8 mouse cellular contexts compared by ENCODE assay signal in the genomic region with DNA sequence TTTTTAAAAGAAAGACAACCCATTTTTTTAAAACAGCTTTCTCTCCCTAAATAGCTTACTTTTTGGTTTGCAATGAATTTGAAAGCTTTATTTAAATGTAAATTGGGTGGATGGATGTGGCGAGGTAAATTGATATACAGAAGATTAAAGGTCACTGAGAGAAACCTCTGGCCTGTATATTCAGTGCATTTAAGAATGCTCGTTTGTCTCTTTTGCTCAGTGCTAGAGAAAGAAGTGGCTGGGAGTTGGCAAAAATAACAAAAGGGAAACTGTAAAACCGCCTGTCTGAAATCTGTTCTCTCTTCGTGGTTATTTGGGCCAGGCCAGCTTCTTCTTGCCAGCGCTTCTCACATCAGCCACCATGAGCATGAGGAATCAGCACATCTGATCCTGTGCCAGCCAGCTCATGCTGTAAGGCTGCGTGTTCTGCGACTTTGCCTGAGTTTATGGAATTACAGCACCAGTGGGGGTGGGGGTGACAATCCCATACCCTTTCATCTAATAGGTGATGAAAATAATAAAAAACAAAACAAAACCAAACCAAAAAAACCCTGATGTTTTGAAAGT.
A peak's percentile ranks its signal among the peaks of the same experiment; 100 is the strongest.
DNase-seq lines count a peak whose midpoint lies in the region; ATAC-seq and TF ChIP-seq lines count a peak whose summit lies in the region.

No protein-coding gene starts in this region.

- H3K4me1 ChIP-seq in kidney, adult 2 months (ENCODE audit: control insufficient read depth, insufficient read depth, low read length) = no peaks in the 10 kb centered on the region
- H3K4me1 ChIP-seq in midbrain, embryonic 16.5 days (ENCODE audit: control insufficient read depth, insufficient read depth, low read length) = peaks cover 4% of the 10 kb centered on the region; the same call in 1 of the 2 replicates

- H3K9me3 ChIP-seq in midbrain, embryonic 16.5 days (replicated peaks; ENCODE audit: control insufficient read depth, low read length, poor library complexity, severe bottlenecking) = no peaks in the 10 kb centered on the region

- no peak overlapping the region for H3K9ac ChIP-seq in midbrain, embryonic 16.5 days (ENCODE audit: low read depth, low read length)

- WGBS in kidney, adult 2 months = 51% methylated on average over 7 of the region's 7 CpGs
- WGBS in midbrain, embryonic 16.5 days = 24% methylated on average over 7 of the region's 7 CpGs

- no peak overlapping the region for H3K27ac ChIP-seq in kidney, adult 2 months (ENCODE audit: insufficient read depth, low read depth, low read length)
- H3K27ac ChIP-seq in midbrain, embryonic 16.5 days (ENCODE audit: low read length) = 0 out of 2 replicates have a peak overlapping the region, but pooled peaks have one; percentile 8

- DNase-seq in kidney, adult 2 months = peak; percentile 30
- DNase-seq in kidney, adult 11 months = no peak
- peak; percentile 59 to 67 for DNase-seq in adrenal gland, postnatal 36 days
- DNase-seq in gastrocnemius, adult 18-20 months (ENCODE audit: low spot score) = peak; percentile 32
- DNase-seq in layer of hippocampus, postnatal 14 days (ENCODE audit: low spot score in 2 of 2) = peak; percentile 47 to 78

- no peak for TF ChIP-seq POLR2A in kidney, adult 2 months (IDR thresholded peaks at IDR 0.05; ENCODE audit: low read depth, low read length)

- H3K4me2 ChIP-seq in midbrain, embryonic 16.5 days (ENCODE audit: low read length) = no peak overlapping the region

- no peaks in the 10 kb centered on the region for H3K27me3 ChIP-seq in kidney, adult 2 months (replicated peaks; ENCODE audit: control insufficient read depth, insufficient read depth, low read length)
- H3K27me3 ChIP-seq in midbrain, embryonic 16.5 days (ENCODE audit: control insufficient read depth, insufficient read depth, low read depth, low read length) = no peaks in the 10 kb centered on the region

- no peak overlapping the region for H3K4me3 ChIP-seq in kidney, adult 2 months (ENCODE audit: insufficient read depth, low read depth, low read length)
- no peak overlapping the region for H3K4me3 ChIP-seq in midbrain, embryonic 16.5 days (ENCODE audit: low read depth, low read length)

- peak; percentile 76; the same call in 1 of the 2 replicates for ATAC-seq in midbrain, embryonic 16.5 days
- no peak for ATAC-seq in erythroblast, adult 5-6 weeks (replicated peaks; ENCODE audit: low FRiP score, poor library complexity, severe bottlenecking)
- ATAC-seq in monocyte, adult 5-6 weeks (replicated peaks; ENCODE audit: insufficient number of reproducible peaks, low FRiP score, low TSS enrichment, poor library complexity, severe bottlenecking) = no peak

- TF ChIP-seq CTCF in kidney, adult 2 months (conservative IDR thresholded peaks at IDR 0.05; ENCODE audit: insufficient read depth, insufficient read length, low read depth, low read length) = no peak

- no peaks in the 10 kb centered on the region for H3K36me3 ChIP-seq in kidney, adult 2 months (ENCODE audit: control insufficient read depth, insufficient read depth, low read length)
- H3K36me3 ChIP-seq in midbrain, embryonic 16.5 days (ENCODE audit: control insufficient read depth, insufficient read depth, low read length) = no peaks in the 10 kb centered on the region
